Mouse (Mus musculus) neural tube, postnatal 0 days (tissue): ENCODE data around the gene Ptma. TPM values are rescaled to one million over a fixed set of nuclear protein-coding genes. Genes with fewer than 3 reads are reported as not detected.

ENCODE experiments used
- polyA plus RNA-seq: library from polyadenylated mRNA; unstranded; fragments of >200 nt; fragmentation: Nextera tagmentation; extraction: Ambion mirVana; gene quantifications from 2 replicates; pipeline ENCODE4 v1.2.1, GENCODE M21; 2015

The Ptma gene
- polyA plus RNA-seq, result 979 and 996 TPM in 2 replicates

DNA sequence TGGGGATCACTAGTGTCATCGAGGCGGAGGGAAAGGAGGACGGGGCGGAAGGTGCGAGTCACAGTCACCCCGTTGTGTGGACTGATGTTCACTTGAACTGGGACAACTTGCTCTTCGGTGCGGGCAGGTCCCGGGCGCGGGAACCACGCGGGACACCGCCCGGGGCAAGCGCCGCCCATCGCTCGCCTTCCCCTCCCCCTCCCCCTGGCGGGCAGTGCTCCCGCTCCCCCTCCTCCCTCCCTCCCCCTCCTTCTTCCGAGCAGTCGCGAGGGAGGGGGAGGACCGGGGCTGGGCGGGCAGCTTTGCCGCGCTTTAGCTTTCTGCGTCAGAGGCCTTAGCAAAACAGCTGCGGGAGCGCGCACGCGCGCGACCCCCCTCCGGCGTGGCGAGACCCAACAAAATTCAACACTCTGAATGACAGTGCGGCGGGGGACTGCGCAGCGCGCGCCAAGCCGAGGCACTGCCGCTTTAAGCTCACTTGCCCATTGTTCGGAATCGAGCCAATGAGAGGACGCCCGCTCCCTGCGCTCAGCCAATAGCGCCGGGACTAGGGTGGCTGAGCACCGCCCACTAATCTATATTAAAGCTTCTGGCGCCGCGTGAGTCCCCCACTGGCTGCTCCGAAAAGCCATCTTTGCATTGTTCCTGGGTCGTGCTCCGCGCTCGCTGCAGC lies at the start of gene Ptma:
Gene Ptma, plus strand, starts transcription at position 611 of the 673 bp plus-strand sequence.

Other genes starting within 250 kb of the Ptma start
- gene B3gnt7, start 223.9 kb upstream of the Ptma start, polyA plus RNA-seq, result 8.4 and 8.9 TPM in 2 replicates
- 168 and 183 TPM in 2 replicates for gene Ncl, start 167.3 kb upstream of the Ptma start, polyA plus RNA-seq
- 0.15 TPM in 1 of 2 replicates, not detected in the other for gene Nmur1, start 100.5 kb upstream of the Ptma start, polyA plus RNA-seq
- not detected in 2 replicates for gene Tex44, start 100.4 kb upstream of the Ptma start, polyA plus RNA-seq
- 132 and 148 TPM in 2 replicates for gene Pde6d, start 55.9 kb downstream of the Ptma start, polyA plus RNA-seq
- gene Cops7b, start 56.2 kb downstream of the Ptma start, polyA plus RNA-seq, result 40.2 and 47.4 TPM in 2 replicates
- gene Nppc, start 143.8 kb downstream of the Ptma start, polyA plus RNA-seq, result 40.2 and 40.4 TPM in 2 replicates
- 23.3 and 25.4 TPM in 2 replicates for gene Dis3l2, start 177.1 kb downstream of the Ptma start, polyA plus RNA-seq